Mouse (Mus musculus) left cerebral cortex, adult 2 months (tissue): ENCODE measurements around the gene Akirin2. TPM values are rescaled to one million over a fixed set of nuclear protein-coding genes. Genes with fewer than 3 reads are reported as not detected.
A peak's percentile ranks its signal among the peaks of the same experiment; 100 is the strongest.
"Not testable (repeated sequence)": the region's sequence is repeated elsewhere in the genome, so short reads cannot be mapped to it uniquely, and the experiment has no call there.

Source experiments
- DNase-seq, 2 experiments: peaks; one replicate each; pipeline ENCODE4 v3.0.0; 2021 to 2022; ENCODE audit warnings: low spot score in 2 of 2, mixed read lengths in 1 of 2; ENCODE audit errors: extremely low spot score in 1 of 2
- H3K27ac ChIP-seq: fragments of 200-600 bp; 2 replicates; pipeline ENCODE4 v1.8.1; 2022
- H3K4me3 ChIP-seq: fragments of 200-600 bp; 2 replicates; pipeline ENCODE4 v1.8.1; 2022
- CTCF ChIP-seq: fragments of 200-600 bp; IDR thresholded peaks from 2 replicates; pipeline ENCODE4 v1.8.1; 2022; ENCODE audit warnings: antibody characterized with exemption, mild to moderate bottlenecking, moderate library complexity
- intact Hi-C: fragments of 180-260 bp; cut with DNase I; formaldehyde crosslinking; loops from one replicate; pipeline ENCODE4 v1.15.1; 2025
- total RNA-seq, 2 experiments: library from RNA; stranded (reverse); gene quantifications; 2 replicates each; pipeline ENCODE4 v1.2.3; 2021

Gene Akirin2
- total RNA-seq, 2 experiments from 2014 or later = 97.9 to 111 TPM

DNA sequence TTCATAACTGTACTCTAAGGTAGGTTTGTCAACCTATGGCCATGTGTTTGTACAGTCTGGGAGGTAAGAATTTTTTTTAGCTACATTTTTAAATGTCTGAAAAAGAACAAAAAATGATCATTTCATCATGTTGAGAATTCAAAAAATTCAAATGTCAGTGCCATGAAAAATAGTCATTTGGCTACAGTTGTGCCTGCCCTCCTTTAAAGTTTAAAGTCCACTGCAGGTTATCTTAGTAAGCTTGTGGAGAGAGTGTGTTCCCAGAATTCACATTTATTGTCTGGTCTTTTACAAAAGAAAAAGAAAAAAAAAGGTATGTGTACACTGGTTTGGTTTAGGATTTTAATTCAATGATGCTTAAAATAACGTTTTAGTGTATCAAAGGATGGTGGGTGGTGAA lies 3.9 kb downstream of the Akirin2 start:
- Histone ChIP-seq H3K27ac (no peak overlapping the region), H3K4me3 (no peak overlapping the region)
- no peak for DNase-seq
- intact Hi-C loops = loop anchor here (10.0 kb wide), 2 partner anchors 1160 to 1310 kb away; no protein-coding TSS in a partner anchor
- no peak for TF ChIP-seq CTCF

DNA sequence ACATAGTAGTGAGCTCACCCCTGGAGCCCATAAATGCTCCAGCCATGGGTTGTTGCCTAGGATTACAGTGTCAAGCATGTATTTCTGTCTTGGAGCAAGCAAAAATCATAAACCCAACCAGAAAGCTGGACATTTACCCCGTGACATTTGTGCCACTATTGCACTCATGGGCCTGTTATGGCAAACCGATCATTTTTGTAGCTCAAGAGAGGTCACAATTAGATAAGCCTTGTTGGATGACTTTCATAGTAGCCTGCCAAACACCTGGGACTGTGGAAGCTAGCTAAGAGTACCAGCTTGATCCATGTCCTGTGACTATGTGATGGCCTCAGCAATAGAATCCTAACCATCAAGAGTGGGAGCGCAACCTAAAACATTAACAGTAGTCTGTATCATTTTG lies 4.9 kb downstream of the Akirin2 start:
- intact Hi-C loops = loop anchor here (10.0 kb wide), 2 partner anchors 1161 to 1311 kb away; no protein-coding TSS in a partner anchor

DNA sequence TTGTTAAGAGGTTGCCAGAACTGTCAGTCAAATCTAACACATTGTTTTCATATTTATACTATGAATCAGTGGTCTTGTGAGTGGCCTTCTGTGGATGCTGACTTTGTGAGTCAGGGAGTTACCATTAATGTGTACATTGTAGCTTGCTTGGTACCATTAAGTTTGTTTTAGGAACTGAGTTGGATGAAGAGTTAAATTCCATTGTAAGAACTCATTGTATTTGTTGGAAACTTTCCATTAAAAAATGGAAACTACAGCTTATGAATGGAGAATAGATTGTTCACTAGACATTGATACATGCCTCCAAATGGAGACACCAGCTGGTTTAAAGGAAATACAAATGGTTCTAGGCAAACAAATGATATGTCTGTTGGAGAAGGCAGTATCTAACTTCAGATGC lies 5.4 kb downstream of the Akirin2 start:
- H3K4me3 ChIP-seq = no peak overlapping the region
- intact Hi-C loops = loop anchor here (10.0 kb wide), 2 partner anchors 1161 to 1311 kb away; no protein-coding TSS in a partner anchor
- no peak for TF ChIP-seq CTCF
- no peak overlapping the region for H3K27ac ChIP-seq
- no peak for DNase-seq

More for the DNA sequence above, 4.9 kb downstream of the Akirin2 start:
- Histone ChIP-seq H3K4me3 (no peak overlapping the region), H3K27ac (no peak overlapping the region)
- TF ChIP-seq CTCF = no peak
- DNase-seq = no peak

DNA sequence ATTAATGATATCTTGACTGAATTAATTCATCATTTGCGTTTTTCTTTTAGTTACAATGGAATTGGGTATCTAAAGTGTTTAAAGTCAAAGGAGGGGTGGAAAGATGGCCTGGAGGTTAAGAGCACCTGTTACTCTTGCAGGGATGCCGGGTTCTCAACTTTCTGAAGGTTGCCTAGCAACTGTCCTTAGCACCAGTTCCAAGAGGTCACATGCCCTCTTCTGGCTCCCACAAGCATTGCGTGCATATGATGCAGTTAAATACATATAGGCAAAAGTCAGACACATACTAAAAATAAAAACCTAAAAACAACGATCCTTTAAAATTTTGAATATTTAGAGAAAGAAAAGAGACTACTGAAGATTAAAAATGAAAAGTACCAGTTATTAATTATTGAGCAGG lies 10.2 kb downstream of the Akirin2 start:
- peak; percentile 39 for TF ChIP-seq CTCF
- Histone ChIP-seq H3K4me3 (no peak overlapping the region), H3K27ac (no peak overlapping the region)
- intact Hi-C loops = no loop called here
- DNase-seq = no peak

DNA sequence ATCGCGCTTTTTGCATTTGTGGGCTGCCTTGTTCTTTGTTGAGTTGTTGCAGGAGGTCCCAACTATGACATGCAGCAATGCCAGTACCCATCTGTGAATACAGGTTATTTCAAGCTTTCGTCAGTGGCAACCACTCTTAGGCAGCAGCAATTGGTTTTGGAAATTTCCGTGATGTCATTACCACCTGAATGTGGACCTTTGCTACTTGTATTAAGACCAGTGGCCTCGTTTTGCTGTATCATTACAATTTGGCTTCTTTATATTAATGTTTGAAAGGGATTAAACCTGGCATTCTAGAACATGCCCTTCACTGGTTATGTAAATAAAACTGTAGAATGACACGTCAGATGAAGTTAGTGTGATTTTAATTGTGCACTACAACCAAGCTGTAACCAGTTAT lies 15.5 kb downstream of the Akirin2 start:
- DNase-seq = no peak
- Histone ChIP-seq H3K27ac (no peak overlapping the region), H3K4me3 (no peak overlapping the region)
- no peak for TF ChIP-seq CTCF
- intact Hi-C loops = no loop called here

DNA sequence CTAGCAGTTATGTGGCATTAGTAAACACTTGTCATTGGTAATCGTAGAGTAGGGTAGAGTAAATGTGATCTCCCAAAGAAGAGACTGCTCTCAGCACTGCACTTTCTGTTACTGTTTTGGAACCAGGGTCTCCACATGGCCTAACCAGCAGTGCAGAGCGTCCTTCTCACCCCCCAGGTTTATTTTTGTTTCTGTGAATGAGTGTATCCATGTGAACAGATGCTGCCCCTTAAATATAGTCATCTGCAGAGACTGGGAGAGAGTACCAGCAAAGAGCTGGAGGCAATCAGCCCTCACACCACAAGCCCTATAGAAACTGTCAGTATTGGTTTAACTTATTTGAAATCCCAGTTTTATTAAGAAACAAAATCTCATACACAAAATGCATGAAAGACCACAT lies 22.1 kb downstream of the Akirin2 start:
- no peak for DNase-seq
- no peak for TF ChIP-seq CTCF
- intact Hi-C loops = no loop called here
- H3K27ac ChIP-seq = no peak overlapping the region
- H3K4me3 ChIP-seq = no peak overlapping the region

DNA sequence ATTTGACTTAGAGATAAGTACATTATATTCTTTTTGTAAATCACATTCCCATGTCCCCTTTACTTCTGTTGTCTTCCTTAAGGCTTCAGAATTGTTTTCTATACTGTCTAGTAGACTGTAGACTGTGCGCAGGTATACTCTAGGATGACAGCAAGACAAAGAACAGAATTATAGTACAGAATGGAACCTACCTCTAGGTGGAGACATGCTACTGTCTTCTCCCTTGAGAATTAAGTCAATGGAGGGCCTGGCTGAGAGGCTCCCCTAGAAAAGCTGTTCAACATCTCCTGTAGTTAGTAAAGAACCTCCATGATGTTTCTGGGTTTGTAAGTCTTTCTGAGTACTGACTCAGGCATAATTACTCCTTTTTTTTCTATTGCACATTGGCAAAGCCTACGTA lies 26.3 kb downstream of the Akirin2 start:
- intact Hi-C loops = no loop called here
- H3K4me3 ChIP-seq = no peak overlapping the region
- DNase-seq = no peak
- no peak overlapping the region for H3K27ac ChIP-seq
- peak; percentile 54 for TF ChIP-seq CTCF

DNA sequence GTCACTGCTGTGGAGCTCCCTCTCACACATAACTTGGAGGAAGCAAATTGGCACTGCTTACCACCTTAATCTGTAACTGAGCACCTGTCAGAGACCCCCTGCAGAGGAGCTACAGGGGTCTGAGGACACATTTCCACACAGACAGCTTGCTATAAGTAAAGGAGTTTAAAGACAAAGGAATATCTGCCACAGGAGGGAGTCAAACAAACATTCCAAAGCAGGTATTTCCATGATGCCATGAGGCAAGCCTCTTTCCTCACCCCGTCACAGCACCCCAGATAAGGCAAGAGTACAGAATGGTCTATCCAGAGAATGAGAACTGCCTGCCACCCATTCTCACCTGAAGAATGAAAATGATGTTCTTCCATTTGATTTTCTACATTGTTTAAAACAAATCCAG lies 28.5 kb downstream of the Akirin2 start:
- no peak for TF ChIP-seq CTCF
- intact Hi-C loops = no loop called here
- DNase-seq = no peak
- H3K27ac ChIP-seq = no peak overlapping the region
- H3K4me3 ChIP-seq = no peak overlapping the region

DNA sequence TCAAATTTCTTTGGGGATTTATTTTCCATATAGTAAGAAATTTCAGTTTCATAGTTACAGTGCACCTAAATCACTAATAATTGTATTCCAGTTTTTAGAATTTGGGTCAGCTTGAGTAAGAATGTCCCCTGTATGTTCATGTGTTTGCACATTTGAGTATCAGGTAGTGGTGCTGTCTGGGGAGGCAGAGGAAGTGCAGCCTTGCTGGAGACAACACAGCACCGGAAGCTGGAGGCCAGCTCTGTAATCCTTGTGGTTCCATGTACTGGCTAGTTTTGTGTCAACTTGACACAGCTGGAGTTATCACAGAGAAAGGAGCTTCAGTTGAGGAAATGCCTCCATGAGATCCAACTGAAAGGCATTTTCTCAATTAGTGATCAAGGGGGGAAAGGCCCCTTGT lies 30.8 kb downstream of the Akirin2 start:
- intact Hi-C loops, H3K4me3 ChIP-seq, DNase-seq, H3K27ac ChIP-seq: not testable (repeated sequence)

DNA sequence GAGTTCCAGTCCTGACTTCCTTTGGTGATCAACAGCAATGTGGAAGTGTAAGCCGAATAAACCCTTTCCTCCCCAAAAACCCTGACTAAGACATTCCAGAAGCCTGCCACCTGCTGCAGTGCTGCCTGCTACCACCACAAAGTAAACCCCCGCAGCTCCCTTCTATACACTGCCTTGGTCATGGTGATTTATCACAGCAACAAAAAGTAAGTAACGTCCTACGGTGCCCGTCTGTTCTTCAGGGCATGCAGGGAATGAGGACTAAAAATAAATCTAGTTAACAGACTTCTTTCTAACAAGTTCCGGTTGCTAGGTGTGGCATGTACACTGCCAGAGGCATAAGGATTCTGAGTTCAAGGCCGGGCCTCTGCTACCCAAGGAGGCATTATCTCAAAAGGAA lies 31.3 kb downstream of the Akirin2 start:
- Histone ChIP-seq H3K27ac (no peak overlapping the region), H3K4me3 (no peak overlapping the region)
- intact Hi-C loops = no loop called here
- peak in 1 of 2 experiments; percentile 28 for DNase-seq
- no peak for TF ChIP-seq CTCF

DNA sequence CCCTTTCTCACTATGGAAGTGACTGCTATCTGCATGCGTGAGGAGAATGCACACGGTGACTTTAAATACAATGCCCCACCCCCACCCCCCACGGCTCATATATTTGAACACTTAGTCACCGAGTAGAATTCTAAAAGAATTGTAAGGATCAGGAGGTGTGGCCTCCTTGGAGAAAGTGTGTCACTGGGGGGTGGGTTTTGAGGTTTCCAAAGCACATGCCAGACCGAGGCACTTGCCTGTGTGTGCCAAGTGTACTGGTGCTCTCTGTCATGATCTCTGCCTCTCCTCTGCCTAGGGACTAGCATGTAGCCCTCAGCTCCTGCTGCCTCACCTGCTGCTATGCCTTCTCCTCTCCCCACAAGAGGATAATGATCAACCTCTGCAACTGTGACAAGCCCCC lies 31.7 kb downstream of the Akirin2 start:
- no peak for TF ChIP-seq CTCF
- intact Hi-C loops = no loop called here
- no peak overlapping the region for H3K27ac ChIP-seq
- H3K4me3 ChIP-seq = no peak overlapping the region
- no peak for DNase-seq

DNA sequence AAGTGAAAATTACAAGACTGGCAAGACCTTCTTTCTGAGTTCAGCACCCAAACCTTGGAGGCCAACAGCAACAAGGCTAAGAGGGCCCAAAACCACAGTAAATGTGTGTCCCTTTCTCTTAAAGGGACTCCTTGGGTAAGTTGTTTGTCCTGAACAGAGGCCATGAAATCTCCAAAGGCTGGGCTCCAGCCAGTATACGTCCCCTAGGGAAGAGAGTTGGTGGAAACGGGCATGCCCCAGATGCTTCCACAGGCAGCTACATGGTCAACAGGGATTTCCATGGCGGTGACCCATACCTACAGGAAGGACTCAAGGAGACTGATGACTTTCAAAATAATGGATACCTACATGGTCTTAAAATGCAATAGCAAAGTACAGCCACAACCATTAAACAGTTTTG lies 32.7 kb downstream of the Akirin2 start:
- H3K4me3 ChIP-seq = no peak overlapping the region
- no peak for TF ChIP-seq CTCF
- H3K27ac ChIP-seq = no peak overlapping the region
- no peak for DNase-seq
- intact Hi-C loops = no loop called here

DNA sequence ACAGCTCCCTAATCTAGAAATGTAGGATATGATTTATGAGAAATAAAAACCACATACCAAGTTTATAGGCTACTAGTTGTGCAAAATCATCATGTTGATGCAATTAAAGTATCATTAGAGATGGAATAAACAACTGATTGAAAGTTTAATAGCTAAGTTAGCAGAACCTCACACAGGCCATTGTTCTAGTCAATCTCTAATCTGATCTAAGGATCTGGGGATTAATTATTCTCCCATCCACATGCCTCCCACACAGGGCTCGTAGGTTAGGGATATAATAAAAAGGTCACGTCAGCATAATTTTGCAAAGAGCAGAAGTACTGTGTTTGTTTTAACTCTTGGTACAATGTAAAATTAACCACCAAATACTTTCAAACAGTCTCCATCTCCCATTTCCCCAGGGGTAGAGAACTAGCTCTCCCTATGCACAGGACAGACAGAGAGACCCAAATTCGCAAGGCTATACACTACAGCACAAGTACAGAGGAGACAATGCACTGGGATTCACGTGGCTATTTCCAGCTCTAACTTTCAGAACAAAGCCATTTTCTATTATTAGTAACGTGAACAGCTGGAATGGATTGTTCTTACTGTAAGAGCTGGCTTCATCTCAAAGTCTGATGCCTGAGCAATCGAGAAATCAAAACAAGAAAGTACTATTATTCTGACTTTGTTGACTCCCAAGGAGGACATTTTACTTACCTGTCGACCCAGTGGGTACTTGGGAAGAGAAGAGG lies 34.3 kb downstream of the Akirin2 start:
- TF ChIP-seq CTCF = no peak
- intact Hi-C loops = no loop called here
- DNase-seq = no peak
- Histone ChIP-seq H3K27ac (no peak overlapping the region), H3K4me3 (no peak overlapping the region)
